Mouse (Mus musculus): ENCODE measurements around the gene Rbm4.

DNA sequence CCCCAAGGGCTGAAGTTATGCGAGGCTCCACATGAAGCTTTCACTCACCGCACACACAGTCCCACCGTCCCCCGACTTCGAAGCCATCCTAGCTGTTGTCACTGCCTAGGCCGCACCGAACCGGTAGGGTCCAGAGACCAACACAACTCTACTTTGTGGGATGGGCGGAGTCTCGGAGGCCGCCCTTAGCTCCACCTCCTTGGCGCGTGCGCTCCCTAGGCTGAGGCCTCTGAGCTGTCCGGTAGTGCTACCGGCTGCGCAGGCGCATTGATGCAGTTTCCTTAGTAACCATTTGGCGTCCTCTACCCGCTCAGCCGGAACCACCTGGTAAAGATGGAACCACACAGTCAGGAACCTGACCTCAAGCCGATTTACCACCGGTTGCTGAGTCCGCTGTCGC, 45.4 kb upstream of the Rbm4 start, which contains the start of the genes Ccs and Ccdc87:
- TF ChIP-seq EP300 (IDR thresholded peaks at IDR 0.05; ENCODE audit: low read depth) (no peak), CTCF (IDR thresholded peaks at IDR 0.05; ENCODE audit: low read depth) (no peak)
